Mouse (Mus musculus) CD4-positive, CD25-positive, alpha-beta regulatory T cell, adult 4 months (primary cell): ENCODE data around the gene Slc35b3. TPM values are rescaled to one million over a fixed set of nuclear protein-coding genes. Genes with fewer than 3 reads are reported as not detected.

Source experiments
- ATAC-seq: one replicate; pipeline ENCODE4 v1.8.0; 2017
- polyA plus RNA-seq, 2 experiments: library from polyadenylated mRNA; unstranded; fragments of 100-300 nt; shearing (Covaris generic); gene quantifications; one replicate each; pipeline ENCODE4 v1.2.1; 2017

Slc35b3 gene
- 10 to 100 TPM; 75.2 to 83.9 TPM for polyA plus RNA-seq

GRCm38 (mm10) chr13:38960063-38961050, at the start of gene Slc35b3:
Gene Slc35b3 (minus strand): TSS chr13:38960875.
- peak; percentile 83 for ATAC-seq

GRCm38 (mm10) chr13:39010280-39010679, 49.6 kb upstream of the Slc35b3 start:
- ATAC-seq: no peak

GRCm38 (mm10) chr13:39003101-39003762, 42.6 kb upstream of the Slc35b3 start:
- ATAC-seq: no peak

- no peak for ATAC-seq
Measured at GRCm38 (mm10) chr13:39002424-39002823, 41.7 kb upstream of the Slc35b3 start.

- no peak for ATAC-seq
Measured at GRCm38 (mm10) chr13:39001434-39001833, 40.8 kb upstream of the Slc35b3 start.

GRCm38 (mm10) chr13:38998958-38999357, 38.3 kb upstream of the Slc35b3 start:
- ATAC-seq: no peak

- no peak for ATAC-seq
Measured at GRCm38 (mm10) chr13:38992529-38992928, 31.9 kb upstream of the Slc35b3 start.

- no peak for ATAC-seq
Measured at GRCm38 (mm10) chr13:38983751-38984150, 23.1 kb upstream of the Slc35b3 start.

GRCm38 (mm10) chr13:38980900-38981299, 20.2 kb upstream of the Slc35b3 start:
- ATAC-seq: no peak

GRCm38 (mm10) chr13:38976978-38977377, 16.3 kb upstream of the Slc35b3 start:
- ATAC-seq: no peak

GRCm38 (mm10) chr13:38975853-38976252, 15.2 kb upstream of the Slc35b3 start:
- no peak for ATAC-seq

- ATAC-seq: no peak
Measured at GRCm38 (mm10) chr13:38972602-38973001, 11.9 kb upstream of the Slc35b3 start.

GRCm38 (mm10) chr13:38971047-38971446, 10.4 kb upstream of the Slc35b3 start:
- no peak for ATAC-seq

- ATAC-seq: no peak
Measured at GRCm38 (mm10) chr13:38967518-38967917, 6.8 kb upstream of the Slc35b3 start.

GRCm38 (mm10) chr13:38966922-38967448, 6.3 kb upstream of the Slc35b3 start:
- ATAC-seq: no peak

GRCm38 (mm10) chr13:38962771-38963170, 2.1 kb upstream of the Slc35b3 start:
- no peak for ATAC-seq

- ATAC-seq: peak; percentile 51
Measured at GRCm38 (mm10) chr13:38958037-38958436, 2.6 kb downstream of the Slc35b3 start.

- ATAC-seq: no peak
Measured at GRCm38 (mm10) chr13:38946296-38947012, 14.2 kb downstream of the Slc35b3 start.

GRCm38 (mm10) chr13:38945767-38946166, 14.9 kb downstream of the Slc35b3 start:
- no peak for ATAC-seq

GRCm38 (mm10) chr13:38944951-38945350, 15.7 kb downstream of the Slc35b3 start:
- no peak for ATAC-seq

- no peak for ATAC-seq
Measured at GRCm38 (mm10) chr13:38941786-38942185, 18.9 kb downstream of the Slc35b3 start.

GRCm38 (mm10) chr13:38941280-38941679, 19.4 kb downstream of the Slc35b3 start:
- ATAC-seq: no peak

- peak; percentile 60 for ATAC-seq
Measured at GRCm38 (mm10) chr13:38938433-38938832, 22.2 kb downstream of the Slc35b3 start.
